Mouse (Mus musculus): ENCODE measurements around the gene Dnmbp. TPM values are rescaled to one million over a fixed set of nuclear protein-coding genes. Genes with fewer than 3 reads are reported as not detected.

Gene Dnmbp
- polyA plus RNA-seq, 2 experiments = 23.3 to 33.0 TPM

DNA sequence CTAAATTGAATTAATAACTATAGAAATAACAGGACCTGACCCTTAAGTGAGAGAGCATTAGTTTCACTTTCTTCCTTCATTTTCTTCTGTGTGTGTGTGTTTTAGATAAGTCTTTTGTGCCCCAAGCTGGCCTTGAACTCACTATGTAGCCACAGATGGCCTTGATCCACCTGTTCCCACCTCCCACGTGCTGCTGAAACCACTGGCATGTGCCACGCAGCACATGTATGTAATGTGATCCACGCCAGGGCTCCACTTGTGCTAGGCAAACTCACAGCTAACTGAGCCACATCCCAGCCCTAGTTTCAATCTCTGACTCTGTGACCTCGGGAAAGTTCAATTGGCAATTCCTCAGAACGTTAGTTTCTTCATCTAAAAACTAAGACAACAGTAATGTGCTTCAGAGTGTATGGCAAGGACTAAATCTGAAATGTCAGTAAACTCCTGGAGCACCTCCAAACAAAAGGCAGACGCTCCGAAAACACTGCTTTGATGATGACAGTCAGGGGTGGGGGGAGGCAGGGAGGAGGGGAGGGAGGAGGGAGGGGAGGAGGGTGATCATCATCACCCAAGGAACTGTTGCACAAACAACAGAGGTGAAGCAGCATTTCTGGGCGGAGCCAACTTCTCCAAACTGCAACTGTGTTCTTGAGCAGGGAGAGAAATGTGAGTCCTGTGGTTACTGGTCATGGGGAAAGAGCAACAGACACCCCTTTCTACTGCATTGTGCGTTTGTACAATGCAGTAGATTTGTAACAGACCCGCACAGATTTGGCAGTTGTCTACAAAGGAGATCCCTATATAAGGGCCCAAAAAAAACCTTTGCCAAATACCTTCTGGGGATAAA lies 13.6 kb downstream of the Dnmbp start:
- Histone ChIP-seq H3K4me1 (ENCODE audit: control insufficient read depth, insufficient read depth, low read length) (peaks cover 16% of the 10 kb centered on the region; the same call in 1 of the 2 replicates), H3K4me3 (replicated peaks; ENCODE audit: low read length) (no peak overlapping the region), H3K27ac (replicated peaks; ENCODE audit: low read depth, low read length) (no peak overlapping the region), H3K4me2 (replicated peaks; ENCODE audit: low read depth, low read length, severe bottlenecking) (no peak overlapping the region), H3K9ac (ENCODE audit: low read depth, low read length, severe bottlenecking) (no peak overlapping the region), H3K36me3 (ENCODE audit: control insufficient read depth, insufficient read depth, low read length) (no peaks in the 10 kb centered on the region; the same call in 1 of the 2 replicates), H3K27me3 (ENCODE audit: control insufficient read depth, insufficient read depth, low read length) (no peaks in the 10 kb centered on the region), H3K9me3 (ENCODE audit: control insufficient read depth, low read length) (no peaks in the 10 kb centered on the region)
- WGBS = 58% methylated on average over 10 of the region's 10 CpGs
- TF ChIP-seq POLR2A (IDR thresholded peaks at IDR 0.05; ENCODE audit: borderline replicate concordance, extremely low read depth, insufficient read depth, insufficient read length) = no peak
- no peak for DNase-seq (ENCODE audit: low spot score)
- ATAC-seq (ENCODE audit: low FRiP score, low read depth) = no peak

DNA sequence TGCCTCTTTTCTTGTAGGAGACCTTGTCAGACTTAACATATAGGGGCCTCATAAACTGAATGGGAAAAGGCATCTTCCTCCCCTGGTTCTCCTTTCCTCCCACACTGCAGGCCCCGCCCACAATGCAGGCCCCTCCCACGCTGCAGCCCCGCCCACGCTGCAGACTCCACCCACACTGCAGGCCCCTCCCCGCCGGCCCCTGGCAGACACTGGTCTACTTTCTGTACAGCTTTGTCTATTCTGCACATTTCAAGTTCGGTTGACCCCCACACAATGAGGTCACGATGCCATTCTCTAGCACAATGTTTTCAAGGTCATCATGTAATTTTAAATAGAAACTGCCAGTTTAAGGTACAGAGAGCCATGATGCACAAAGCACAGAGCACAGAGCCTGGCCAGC lies 15.6 kb downstream of the Dnmbp start:
- Histone ChIP-seq H3K9ac (ENCODE audit: low read depth, low read length, severe bottlenecking) (no peak overlapping the region), H3K36me3 (ENCODE audit: control insufficient read depth, insufficient read depth, low read length) (no peaks in the 10 kb centered on the region; the same call in 1 of the 2 replicates), H3K9me3 (ENCODE audit: control insufficient read depth, low read length) (no peaks in the 10 kb centered on the region), H3K4me2 (replicated peaks; ENCODE audit: low read depth, low read length, severe bottlenecking) (no peak overlapping the region), H3K4me3 (replicated peaks; ENCODE audit: low read length) (no peak overlapping the region), H3K27me3 (ENCODE audit: control insufficient read depth, insufficient read depth, low read length) (no peaks in the 10 kb centered on the region), H3K27ac (replicated peaks; ENCODE audit: low read depth, low read length) (no peak overlapping the region), H3K4me1 (ENCODE audit: control insufficient read depth, insufficient read depth, low read length) (peaks cover 25% of the 10 kb centered on the region)
- no peak for DNase-seq (ENCODE audit: low spot score)
- no peak for ATAC-seq (ENCODE audit: low FRiP score, low read depth)
- no peak for TF ChIP-seq POLR2A (IDR thresholded peaks at IDR 0.05; ENCODE audit: borderline replicate concordance, extremely low read depth, insufficient read depth, insufficient read length)
- WGBS = 70% methylated on average over 8 of the region's 8 CpGs

DNA sequence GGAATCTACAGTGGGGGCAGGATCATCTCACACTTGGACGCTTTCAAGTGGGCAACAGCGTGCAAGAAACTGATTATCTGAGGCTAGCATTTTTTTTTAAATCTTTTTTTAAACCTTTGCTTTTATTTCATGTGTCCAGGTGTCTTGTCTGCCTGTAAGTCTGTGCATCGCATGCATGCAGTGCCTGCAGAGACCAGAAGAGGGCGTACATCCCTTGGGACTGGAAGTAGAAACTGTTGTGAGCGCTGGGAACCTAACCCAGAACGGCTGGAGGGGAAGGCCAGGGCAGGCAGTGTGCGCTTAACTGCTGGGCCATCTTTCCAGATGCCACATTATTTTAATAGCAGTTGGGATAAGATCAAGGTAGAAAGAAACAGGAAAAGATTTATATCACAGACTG lies 17.0 kb downstream of the Dnmbp start:
- 93% methylated on average over 7 of the region's 7 CpGs for WGBS
- no peak for TF ChIP-seq POLR2A (IDR thresholded peaks at IDR 0.05; ENCODE audit: borderline replicate concordance, extremely low read depth, insufficient read depth, insufficient read length)
- Histone ChIP-seq H3K27ac (replicated peaks; ENCODE audit: low read depth, low read length) (no peak overlapping the region), H3K4me2 (replicated peaks; ENCODE audit: low read depth, low read length, severe bottlenecking) (no peak overlapping the region), H3K9ac (ENCODE audit: low read depth, low read length, severe bottlenecking) (no peak overlapping the region), H3K9me3 (ENCODE audit: control insufficient read depth, low read length) (no peaks in the 10 kb centered on the region), H3K27me3 (ENCODE audit: control insufficient read depth, insufficient read depth, low read length) (no peaks in the 10 kb centered on the region), H3K36me3 (ENCODE audit: control insufficient read depth, insufficient read depth, low read length) (no peaks in the 10 kb centered on the region; the same call in 1 of the 2 replicates), H3K4me1 (ENCODE audit: control insufficient read depth, insufficient read depth, low read length) (peaks cover 29% of the 10 kb centered on the region), H3K4me3 (replicated peaks; ENCODE audit: low read length) (no peak overlapping the region)
- ATAC-seq (ENCODE audit: low FRiP score, low read depth) (no peak), DNase-seq (ENCODE audit: low spot score) (no peak)

DNA sequence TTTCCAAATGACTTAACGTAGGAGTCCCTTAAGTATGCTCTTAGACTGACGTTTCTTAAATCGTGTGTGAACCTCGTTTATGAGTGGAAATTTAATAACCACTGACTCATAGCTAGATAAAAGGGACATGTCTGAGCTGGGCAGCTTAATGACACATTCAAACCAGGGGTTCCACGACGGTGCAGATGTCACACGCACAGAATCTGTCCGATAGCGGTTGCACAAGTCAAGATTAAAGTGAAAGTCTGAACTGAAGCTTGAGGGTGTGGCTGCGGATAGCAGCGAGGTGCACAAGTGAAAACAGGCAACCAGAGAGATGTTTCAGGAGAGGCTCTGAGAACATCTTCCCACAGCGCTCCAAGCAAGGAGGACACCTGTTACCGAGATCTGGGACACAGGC lies 18.6 kb downstream of the Dnmbp start:
- Histone ChIP-seq H3K36me3 (ENCODE audit: control insufficient read depth, insufficient read depth, low read length) (no peaks in the 10 kb centered on the region; the same call in 1 of the 2 replicates), H3K27ac (replicated peaks; ENCODE audit: low read depth, low read length) (no peak overlapping the region), H3K4me3 (replicated peaks; ENCODE audit: low read length) (no peak overlapping the region), H3K4me2 (replicated peaks; ENCODE audit: low read depth, low read length, severe bottlenecking) (peak overlapping the region; percentile 28; the same call in 1 of the 2 replicates), H3K27me3 (ENCODE audit: control insufficient read depth, insufficient read depth, low read length) (no peaks in the 10 kb centered on the region), H3K4me1 (ENCODE audit: control insufficient read depth, insufficient read depth, low read length) (peaks cover 23% of the 10 kb centered on the region), H3K9ac (ENCODE audit: low read depth, low read length, severe bottlenecking) (no peak overlapping the region), H3K9me3 (ENCODE audit: control insufficient read depth, low read length) (no peaks in the 10 kb centered on the region)
- no peak for TF ChIP-seq POLR2A (IDR thresholded peaks at IDR 0.05; ENCODE audit: borderline replicate concordance, extremely low read depth, insufficient read depth, insufficient read length)
- 38% methylated on average over 13 of the region's 13 CpGs for WGBS
- ATAC-seq (ENCODE audit: low FRiP score, low read depth) = no peak
- DNase-seq (ENCODE audit: low spot score) = no peak

DNA sequence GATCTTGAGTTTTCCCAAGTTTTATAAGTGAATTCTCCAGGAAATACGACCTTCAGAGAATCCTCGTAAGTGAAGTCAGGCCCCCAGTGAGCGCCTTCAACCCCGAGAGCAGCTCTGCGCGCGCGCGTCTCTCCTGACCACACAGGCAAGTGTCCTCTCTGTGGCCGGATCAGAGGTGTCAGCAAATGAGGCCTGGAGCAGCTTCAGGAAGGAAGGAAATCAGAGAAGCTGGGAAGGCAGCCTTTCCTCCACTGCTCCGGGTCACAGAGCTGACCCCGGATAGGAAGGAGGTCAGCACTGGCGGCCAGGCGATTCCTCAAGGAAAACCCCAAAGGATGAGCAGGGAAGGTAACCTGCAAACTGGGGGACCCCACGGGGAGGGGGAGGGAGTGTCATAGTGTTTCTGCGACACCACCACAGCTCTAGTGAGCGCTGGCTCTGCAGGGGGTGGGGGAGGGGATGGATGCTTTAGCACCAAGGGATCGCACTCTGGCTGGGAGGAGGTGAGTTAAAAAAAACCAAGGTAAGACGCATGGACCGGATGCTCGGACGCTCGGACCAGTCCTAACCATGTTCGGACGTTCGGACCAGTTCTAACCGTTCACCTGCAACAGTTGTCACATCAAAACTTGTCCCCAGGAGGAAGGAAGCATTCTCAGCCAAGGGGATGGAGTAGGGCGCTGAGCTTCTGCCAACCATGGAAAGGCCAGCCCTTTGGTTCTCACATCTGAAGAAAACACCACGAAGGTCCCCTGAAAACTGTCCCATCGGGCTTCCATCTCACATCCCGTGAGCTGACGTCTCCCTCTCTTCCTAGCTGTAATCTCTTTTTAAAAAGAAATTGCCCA lies 19.3 kb downstream of the Dnmbp start:
- Histone ChIP-seq H3K4me1 (ENCODE audit: control insufficient read depth, insufficient read depth, low read length) (peaks cover 24% of the 10 kb centered on the region), H3K36me3 (ENCODE audit: control insufficient read depth, insufficient read depth, low read length) (no peaks in the 10 kb centered on the region; the same call in 1 of the 2 replicates), H3K4me2 (replicated peaks; ENCODE audit: low read depth, low read length, severe bottlenecking) (peak overlapping the region; percentile 28; the same call in 1 of the 2 replicates), H3K9ac (ENCODE audit: low read depth, low read length, severe bottlenecking) (no peak overlapping the region), H3K9me3 (ENCODE audit: control insufficient read depth, low read length) (no peaks in the 10 kb centered on the region), H3K27ac (replicated peaks; ENCODE audit: low read depth, low read length) (no peak overlapping the region), H3K27me3 (ENCODE audit: control insufficient read depth, insufficient read depth, low read length) (no peaks in the 10 kb centered on the region), H3K4me3 (replicated peaks; ENCODE audit: low read length) (0 out of 2 replicates have a peak overlapping the region, but pooled peaks have one; percentile 3)
- DNase-seq (ENCODE audit: low spot score) = no peak
- ATAC-seq (ENCODE audit: low FRiP score, low read depth) = no peak
- WGBS = 27% methylated on average over 32 of the region's 32 CpGs
- TF ChIP-seq POLR2A (IDR thresholded peaks at IDR 0.05; ENCODE audit: borderline replicate concordance, extremely low read depth, insufficient read depth, insufficient read length) = no peak
